Mouse (Mus musculus) spleen, adult 2 months (tissue): ENCODE results near the gene Fnbp1l.

ENCODE experiments used
- CTCF ChIP-seq: fragments of 200-500 bp; IDR thresholded peaks from 2 replicates; pipeline ENCODE4 v1.5.1; 2011; ENCODE audit warnings: mild to moderate bottlenecking, inconsistent platforms; ENCODE audit not compliant: insufficient read depth, insufficient read length, insufficient replicate concordance; ENCODE audit errors: extremely low read depth
- POLR2A ChIP-seq: fragments of 200-500 bp; IDR thresholded peaks from 2 replicates; pipeline ENCODE4 v1.6.1; 2011; ENCODE audit warnings: low read depth, low read length, inconsistent platforms

- TF ChIP-seq POLR2A (no peak), CTCF (no peak)
Measured at GRCm38 (mm10) chr3:122603229-122603628, 16.3 kb downstream of the Fnbp1l start.
